Mouse (Mus musculus) liver, adult 2 months (tissue): ENCODE measurements at regions not wholly inside any gene's neighbourhood (a gene's known extent, or its start where the extent isn't known, plus 50 kb on each side); places are given as distances from the start of the nearest gene placed in this dataset.

ENCODE experiments used
- DNase-seq: peaks from one replicate; pipeline ENCODE4 v3.0.0-alpha.2; 2011; ENCODE audit warnings: low read depth, low spot score; ENCODE audit errors: extremely low read depth
- H3K27ac ChIP-seq: fragments of 200-500 bp; replicated peaks from 2 replicates; pipeline ENCODE4 v1.5.1; 2012; ENCODE audit warnings: low read depth, mild to moderate bottlenecking, control low read depth, inconsistent platforms, low read length; ENCODE audit not compliant: insufficient read depth
- H3K27me3 ChIP-seq: fragments of 200-500 bp; 2 replicates; pipeline ENCODE4 v1.6.1; 2012; ENCODE audit warnings: mild to moderate bottlenecking, moderate library complexity, low read length, inconsistent platforms; ENCODE audit not compliant: control insufficient read depth, insufficient read depth
- H3K36me3 ChIP-seq: fragments of 200-500 bp; 2 replicates; pipeline ENCODE4 v1.6.1; 2012; ENCODE audit warnings: low read length, inconsistent platforms; ENCODE audit not compliant: control insufficient read depth, insufficient read depth
- H3K4me1 ChIP-seq: fragments of 200-500 bp; 2 replicates; pipeline ENCODE4 v1.6.1; 2011; ENCODE audit warnings: low read length; ENCODE audit not compliant: control insufficient read depth, insufficient read depth
- H3K4me3 ChIP-seq: fragments of 200-500 bp; 2 replicates; pipeline ENCODE4 v1.5.1; 2011; ENCODE audit warnings: low read depth, mild to moderate bottlenecking, control low read depth, low read length, moderate library complexity; ENCODE audit not compliant: insufficient read depth
- H3K79me2 ChIP-seq: fragments of 200-500 bp; 2 replicates; pipeline ENCODE4 v1.6.1; 2012; ENCODE audit warnings: inconsistent platforms, mild to moderate bottlenecking, low read length, moderate library complexity; ENCODE audit not compliant: control insufficient read depth, insufficient read depth
- H3K9ac ChIP-seq: fragments of 200-500 bp; 2 replicates; pipeline ENCODE4 v1.6.1; 2012; ENCODE audit warnings: low read depth, mild to moderate bottlenecking, control low read depth, inconsistent platforms, low read length
- CTCF ChIP-seq: fragments of 200-500 bp; IDR thresholded peaks from 2 replicates; pipeline ENCODE4 v1.5.1; 2011; ENCODE audit warnings: low read depth, low read length, control low read depth
- POLR2A ChIP-seq: fragments of 200-500 bp; IDR thresholded peaks from 2 replicates; pipeline ENCODE4 v1.6.1; 2011; ENCODE audit warnings: low read length, control low read depth; ENCODE audit not compliant: insufficient read depth; ENCODE audit errors: extremely low read depth
- WGBS: fragments of 180-500 bp; shearing (Covaris S2); methylation state at CpG from one replicate; pipeline ENCODE4 v1.1.7; 2018; 5-methylcytosine and 5-hydroxymethylcytosine counted together

GRCm38 (mm10) chr4:81129874-81130273 lies 219.4 kb downstream of the Lurap1l start:
- Histone ChIP-seq H3K4me1 (no peaks in the 10 kb centered on the region), H3K27me3 (no peaks in the 10 kb centered on the region), H3K36me3 (no peaks in the 10 kb centered on the region), H3K27ac (no peak overlapping the region), H3K79me2 (no peaks in the 10 kb centered on the region), H3K4me3 (no peak overlapping the region), H3K9ac (no peak overlapping the region)
- 66% methylated on average over 2 of the region's 2 CpGs for WGBS
- TF ChIP-seq CTCF = no peak
- TF ChIP-seq POLR2A = no peak
- DNase-seq = no peak

- WGBS = 85% methylated on average over 2 of the region's 2 CpGs
- Histone ChIP-seq H3K36me3 (no peaks in the 10 kb centered on the region), H3K79me2 (no peaks in the 10 kb centered on the region), H3K9ac (no peak overlapping the region), H3K4me1 (no peaks in the 10 kb centered on the region; the same call in 1 of the 2 replicates), H3K4me3 (no peak overlapping the region), H3K27me3 (no peaks in the 10 kb centered on the region), H3K27ac (no peak overlapping the region)
- no peak for DNase-seq
- TF ChIP-seq POLR2A (no peak), CTCF (no peak)
Measured at GRCm38 (mm10) chr4:81173111-81173510, 262.7 kb downstream of the Lurap1l start.

- Histone ChIP-seq H3K4me3 (no peak overlapping the region), H3K27me3 (no peaks in the 10 kb centered on the region), H3K9ac (no peak overlapping the region), H3K79me2 (no peaks in the 10 kb centered on the region), H3K4me1 (peaks cover 2% of the 10 kb centered on the region; the same call in 1 of the 2 replicates), H3K27ac (0 out of 2 replicates have a peak overlapping the region, but pooled peaks have one; percentile 24), H3K36me3 (no peaks in the 10 kb centered on the region)
- TF ChIP-seq CTCF (no peak), POLR2A (no peak)
- 56% methylated on average over 11 of the region's 11 CpGs for WGBS
- DNase-seq = no peak
Measured at GRCm38 (mm10) chr4:81177443-81178041, 265.1 kb downstream of the Mpdz start.

GRCm38 (mm10) chr4:81178047-81178781 lies 264.4 kb downstream of the Mpdz start:
- Histone ChIP-seq H3K79me2 (no peaks in the 10 kb centered on the region), H3K36me3 (no peaks in the 10 kb centered on the region), H3K27ac (no peak overlapping the region), H3K27me3 (no peaks in the 10 kb centered on the region), H3K4me3 (no peak overlapping the region), H3K9ac (no peak overlapping the region), H3K4me1 (peaks cover 2% of the 10 kb centered on the region; the same call in 1 of the 2 replicates)
- TF ChIP-seq CTCF = no peak
- no peak for TF ChIP-seq POLR2A
- no peak for DNase-seq
- WGBS = 62% methylated on average over 14 of the region's 14 CpGs

GRCm38 (mm10) chr4:81178782-81179135 lies 263.9 kb downstream of the Mpdz start:
- WGBS = 1% methylated on average over 12 of the region's 12 CpGs

GRCm38 (mm10) chr4:81216123-81216522 lies 226.5 kb downstream of the Mpdz start:
- no peak overlapping the region for H3K27ac ChIP-seq
- 88% methylated on average over 1 of the region's 1 CpGs for WGBS
- H3K9ac ChIP-seq = no peak overlapping the region

More at GRCm38 (mm10) chr4:81178782-81179135, 263.9 kb downstream of the Mpdz start:
- peaks cover 2% of the 10 kb centered on the region; the same call in 1 of the 2 replicates for H3K4me1 ChIP-seq
- H3K27ac ChIP-seq = no peak overlapping the region
- H3K36me3 ChIP-seq = no peaks in the 10 kb centered on the region
- DNase-seq = peak; percentile 31
- no peak overlapping the region for H3K9ac ChIP-seq
- no peaks in the 10 kb centered on the region for H3K79me2 ChIP-seq
- H3K27me3 ChIP-seq = no peaks in the 10 kb centered on the region
- TF ChIP-seq POLR2A (no peak), CTCF (peak; percentile 99)
- no peak overlapping the region for H3K4me3 ChIP-seq

More at GRCm38 (mm10) chr4:81216123-81216522, 226.5 kb downstream of the Mpdz start:
- Histone ChIP-seq H3K27me3 (no peaks in the 10 kb centered on the region), H3K79me2 (no peaks in the 10 kb centered on the region), H3K4me1 (no peaks in the 10 kb centered on the region), H3K36me3 (no peaks in the 10 kb centered on the region), H3K4me3 (no peak overlapping the region)
- TF ChIP-seq CTCF (no peak), POLR2A (no peak)
- no peak for DNase-seq
